Mouse (Mus musculus): ENCODE results near the gene Tesc. TPM values are rescaled to one million over a fixed set of nuclear protein-coding genes. Genes with fewer than 3 reads are reported as not detected.

Gene Tesc
- total RNA-seq, 2 experiments from 2014 or later: 82.0 to 87.3 TPM

GRCm38 (mm10) chr5:118066828-118067227 is 39.3 kb downstream of the Tesc start:
- TF ChIP-seq CTCF (IDR thresholded peaks at IDR 0.05): peak; percentile 81
- H3K27ac ChIP-seq: no peak overlapping the region
- H3K4me3 ChIP-seq: no peak overlapping the region
- intact Hi-C loops (cut with DNase I): loop anchor here (5.0 kb wide), 1 partner anchor 40 kb away; the partner anchor contains the start of gene Tesc
- DNase-seq (ENCODE audit: extremely low spot score in 1 of 2, low spot score in 2 of 2): peak; percentile 70 to 80

GRCm38 (mm10) chr5:118067572-118067971 is 40.0 kb downstream of the Tesc start:
- Histone ChIP-seq H3K27ac (peak overlapping the region; percentile 32; the same call in 1 of the 2 replicates), H3K4me3 (no peak overlapping the region)
- intact Hi-C loops (cut with DNase I): loop anchor here (5.0 kb wide), 1 partner anchor 40 kb away; the partner anchor contains the start of gene Tesc
- TF ChIP-seq CTCF (IDR thresholded peaks at IDR 0.05): no peak
- no peak for DNase-seq (ENCODE audit: extremely low spot score in 1 of 2, low spot score in 2 of 2)

DNA sequence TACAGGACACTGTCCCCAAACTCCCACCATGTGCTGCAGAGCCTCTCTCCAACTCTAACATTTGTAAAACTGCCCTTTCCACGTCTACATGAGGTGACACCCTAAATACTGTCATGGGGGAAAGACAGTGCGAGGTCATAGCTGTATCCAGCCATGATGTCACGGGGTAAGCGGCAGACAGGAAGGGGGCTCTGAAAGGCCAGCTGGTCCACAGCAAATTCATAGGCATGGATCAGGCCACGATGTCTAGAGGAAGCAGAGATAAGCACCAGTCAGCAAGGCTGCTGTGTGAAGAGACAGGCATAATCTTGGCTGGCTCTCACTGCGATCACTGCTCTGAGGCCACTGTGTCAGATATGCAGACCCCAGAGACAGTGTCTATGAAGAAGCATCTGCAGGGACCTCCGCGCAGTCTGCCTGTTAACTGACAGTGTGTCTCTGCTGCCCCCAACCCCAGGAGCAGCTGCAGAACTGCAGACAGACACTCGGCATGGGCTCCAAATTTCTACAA is 40.5 kb downstream of the Tesc start:
- intact Hi-C loops (cut with DNase I): loop anchor here (5.0 kb wide), 1 partner anchor 41 kb away; the partner anchor contains the start of gene Tesc
- Histone ChIP-seq H3K4me3 (no peak overlapping the region), H3K27ac (peak overlapping the region; percentile 32; the same call in 1 of the 2 replicates)
- no peak for DNase-seq (ENCODE audit: extremely low spot score in 1 of 2, low spot score in 2 of 2)
- TF ChIP-seq CTCF (IDR thresholded peaks at IDR 0.05): no peak

GRCm38 (mm10) chr5:118069315-118069714 is 41.8 kb downstream of the Tesc start:
- no peak overlapping the region for H3K4me3 ChIP-seq
- TF ChIP-seq CTCF (IDR thresholded peaks at IDR 0.05): peak; percentile 92
- no peak overlapping the region for H3K27ac ChIP-seq
- DNase-seq (ENCODE audit: extremely low spot score in 1 of 2, low spot score in 2 of 2): peak; percentile 79 to 81
- intact Hi-C loops (cut with DNase I): loop anchor here (1.0 to 5.0 kb wide), 2 partner anchors 42 to 65 kb away; partner anchors contain the start of gene Tesc

DNA sequence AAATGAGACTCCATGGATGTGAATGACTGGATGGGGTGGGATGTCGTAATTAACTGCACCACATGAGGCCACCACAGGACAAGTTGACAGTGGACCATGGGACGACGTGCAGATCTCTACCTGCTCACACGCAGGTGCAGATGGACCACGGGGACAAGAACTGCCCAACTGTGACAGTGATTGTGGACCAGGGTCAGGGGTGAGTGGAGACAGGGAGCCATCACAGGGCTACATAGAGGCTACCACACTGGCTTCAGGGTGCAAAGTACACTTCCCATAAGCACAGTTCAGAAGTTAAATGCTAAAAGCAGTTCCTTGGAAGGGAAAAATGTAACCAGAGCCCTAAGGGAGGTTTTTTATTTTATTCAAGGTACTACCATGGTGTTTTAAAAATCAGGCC is 44.2 kb downstream of the Tesc start:
- intact Hi-C loops (cut with DNase I): no loop called here
- Histone ChIP-seq H3K4me3 (no peak overlapping the region), H3K27ac (no peak overlapping the region)
- no peak for TF ChIP-seq CTCF (IDR thresholded peaks at IDR 0.05)
- no peak for DNase-seq (ENCODE audit: extremely low spot score in 1 of 2, low spot score in 2 of 2)

DNA sequence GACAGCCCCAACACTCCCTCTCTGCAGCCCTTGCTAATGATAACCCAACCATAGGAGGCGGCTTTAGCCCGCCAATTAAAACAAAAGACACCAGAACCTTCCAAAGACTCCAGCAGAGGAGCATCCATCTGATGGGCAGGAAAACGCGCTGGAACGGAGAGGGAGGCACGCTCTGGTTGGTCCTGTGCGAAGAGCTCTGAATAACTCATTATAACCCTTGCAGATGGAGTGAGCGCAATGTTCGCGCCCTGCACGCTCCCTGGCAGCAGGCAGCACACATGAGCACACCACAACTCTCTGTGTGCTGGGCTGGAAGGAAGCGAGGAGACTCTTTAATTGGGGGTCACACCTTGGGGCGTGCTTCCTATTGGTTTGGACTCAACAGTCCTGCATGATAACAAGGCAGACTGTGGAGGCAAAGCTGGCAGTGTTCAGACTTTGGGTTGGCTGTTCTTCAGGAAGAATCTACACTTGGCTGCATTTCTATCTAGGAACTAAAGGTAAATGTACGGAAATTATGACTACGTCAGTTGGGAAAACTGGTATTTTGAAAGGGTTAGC is 45.8 kb downstream of the Tesc start:
- DNase-seq (ENCODE audit: extremely low spot score in 1 of 2, low spot score in 2 of 2): no peak
- intact Hi-C loops (cut with DNase I): no loop called here
- Histone ChIP-seq H3K27ac (no peak overlapping the region), H3K4me3 (no peak overlapping the region)
- no peak for TF ChIP-seq CTCF (IDR thresholded peaks at IDR 0.05)

DNA sequence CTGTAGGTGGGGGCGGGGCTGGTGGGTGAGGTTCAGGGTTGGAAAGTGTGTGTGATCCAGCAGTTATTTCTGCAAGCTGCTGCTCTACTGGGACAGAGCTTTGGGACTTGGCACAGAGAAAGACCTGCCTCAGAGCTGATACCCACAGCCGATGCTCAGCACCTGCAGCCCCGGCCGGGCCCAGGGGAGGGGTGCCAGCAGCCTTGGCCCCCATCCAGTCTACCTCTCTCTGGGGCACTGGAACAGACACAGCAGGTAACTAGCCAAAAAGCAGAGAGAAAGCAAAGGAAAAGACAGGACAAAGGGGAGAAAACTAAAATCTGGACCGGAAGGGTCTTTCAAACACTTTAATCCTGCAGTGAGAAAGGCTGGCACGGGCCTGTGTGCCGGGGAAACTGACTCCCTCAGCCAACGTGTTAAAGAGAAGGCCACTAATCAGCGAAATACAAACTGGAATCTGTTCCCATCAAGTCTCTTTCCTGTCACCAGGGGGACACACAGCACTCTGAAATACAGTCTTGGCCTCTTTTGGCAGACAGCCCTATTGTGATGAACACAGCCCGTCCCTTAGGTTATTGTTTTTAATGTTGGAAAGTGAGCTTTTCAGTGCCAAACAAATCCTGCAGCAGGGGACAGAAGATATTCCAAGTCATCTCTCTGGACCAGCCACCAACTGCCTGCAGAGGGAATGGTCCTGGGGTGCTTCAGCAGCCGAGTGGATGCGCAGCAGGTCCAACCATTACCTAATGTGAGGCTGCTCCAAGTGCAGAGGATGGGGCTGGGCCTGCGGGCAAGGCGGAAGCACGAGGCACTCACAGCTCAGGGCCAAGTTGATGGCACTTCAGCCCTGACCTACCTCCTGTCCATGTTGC is 49.4 kb downstream of the Tesc start:
- intact Hi-C loops (cut with DNase I): no loop called here
- no peak for DNase-seq (ENCODE audit: extremely low spot score in 1 of 2, low spot score in 2 of 2)
- Histone ChIP-seq H3K27ac (no peak overlapping the region), H3K4me3 (no peak overlapping the region)
- TF ChIP-seq CTCF (IDR thresholded peaks at IDR 0.05): peak; percentile 30

GRCm38 (mm10) chr5:118078550-118078949 is 51.0 kb downstream of the Tesc start:
- intact Hi-C loops (cut with DNase I): no loop called here
- Histone ChIP-seq H3K4me3 (no peak overlapping the region), H3K27ac (no peak overlapping the region)
- TF ChIP-seq CTCF (IDR thresholded peaks at IDR 0.05): no peak
- no peak for DNase-seq (ENCODE audit: extremely low spot score in 1 of 2, low spot score in 2 of 2)

DNA sequence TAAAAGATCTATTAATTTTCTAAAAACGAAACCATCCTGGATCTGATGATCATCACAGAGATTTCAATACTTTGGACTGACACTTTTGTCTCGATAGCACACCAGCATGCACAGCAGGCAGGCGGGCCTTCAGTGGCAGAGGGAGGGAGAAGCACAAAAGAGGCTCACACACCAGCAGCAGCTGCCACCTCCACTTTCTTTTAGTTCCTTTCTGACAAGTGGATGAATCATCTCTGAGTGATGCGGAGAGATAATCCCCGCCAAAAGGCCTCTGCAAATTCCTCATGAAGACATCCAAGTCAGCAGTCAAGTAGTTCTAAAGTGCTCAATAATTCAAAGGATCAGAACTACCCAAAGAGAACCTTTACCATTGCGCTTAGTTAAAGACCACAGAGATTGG is 51.8 kb downstream of the Tesc start:
- DNase-seq (ENCODE audit: extremely low spot score in 1 of 2, low spot score in 2 of 2): peak in 1 of 2 experiments; percentile 46
- intact Hi-C loops (cut with DNase I): no loop called here
- Histone ChIP-seq H3K27ac (no peak overlapping the region), H3K4me3 (no peak overlapping the region)
- no peak for TF ChIP-seq CTCF (IDR thresholded peaks at IDR 0.05)

DNA sequence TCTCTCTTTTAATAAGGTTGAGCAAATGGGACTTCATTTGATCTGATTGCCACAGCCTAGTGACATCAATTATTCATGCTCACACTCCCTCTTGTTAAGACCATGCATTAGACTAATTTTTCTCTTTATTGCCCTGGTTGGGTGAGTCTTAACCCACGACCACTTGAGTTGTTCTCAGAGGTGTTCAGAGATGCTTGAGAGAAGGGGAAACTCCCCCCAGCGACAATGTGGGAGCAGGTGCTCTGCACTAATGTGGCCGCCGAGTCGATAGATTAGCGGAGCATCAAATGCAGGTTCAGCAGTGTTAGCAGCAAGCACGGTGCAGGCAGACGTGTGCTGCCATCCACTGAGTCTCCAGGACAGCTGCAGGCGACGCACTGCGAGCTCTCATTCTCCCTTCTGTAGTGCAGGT is 52.3 kb downstream of the Tesc start:
- H3K27ac ChIP-seq: no peak overlapping the region; the same call in 1 of the 2 replicates
- intact Hi-C loops (cut with DNase I): no loop called here
- H3K4me3 ChIP-seq: no peak overlapping the region
- no peak for DNase-seq (ENCODE audit: extremely low spot score in 1 of 2, low spot score in 2 of 2)
- no peak for TF ChIP-seq CTCF (IDR thresholded peaks at IDR 0.05)

- no peak for TF ChIP-seq CTCF (IDR thresholded peaks at IDR 0.05)
- DNase-seq (ENCODE audit: extremely low spot score in 1 of 2, low spot score in 2 of 2): no peak
- Histone ChIP-seq H3K4me3 (no peak overlapping the region), H3K27ac (no peak overlapping the region)
- intact Hi-C loops (cut with DNase I): no loop called here
Measured at GRCm38 (mm10) chr5:118081374-118081949, 53.9 kb downstream of the Tesc start.

- TF ChIP-seq CTCF (IDR thresholded peaks at IDR 0.05): no peak
- Histone ChIP-seq H3K4me3 (no peak overlapping the region), H3K27ac (no peak overlapping the region)
- DNase-seq (ENCODE audit: extremely low spot score in 1 of 2, low spot score in 2 of 2): no peak
- intact Hi-C loops (cut with DNase I): no loop called here
Measured at GRCm38 (mm10) chr5:118081996-118082395, 54.5 kb downstream of the Tesc start.
